In the genomic region with DNA sequence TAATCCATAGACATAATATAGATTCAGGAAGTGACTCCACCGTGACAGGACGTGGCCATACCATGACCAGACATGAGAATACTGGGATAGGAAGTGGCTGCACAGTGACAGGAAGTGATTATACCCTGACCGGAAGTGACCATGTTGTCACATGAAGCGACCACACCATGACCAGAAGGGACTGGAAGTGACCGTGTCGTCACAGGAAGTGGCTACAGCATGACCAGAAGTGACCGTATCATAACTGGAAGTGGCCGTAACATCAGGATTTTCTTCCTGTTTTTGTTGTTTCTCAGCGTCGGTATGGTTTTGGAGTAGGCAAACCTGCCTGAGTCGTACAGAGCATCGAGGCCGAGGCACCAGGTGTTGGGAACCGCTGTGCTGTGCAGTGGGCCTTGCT, we compare ENCODE assay signal across 12 mouse cellular contexts. TPM values are rescaled to one million over a fixed set of nuclear protein-coding genes. Genes with fewer than 3 reads are reported as not detected.
DNase-seq lines count a peak whose midpoint lies in the region; ATAC-seq and TF ChIP-seq lines count a peak whose summit lies in the region.
"Had no signal": no experiment of that assay in that cellular context is flagged by ENCODE, and none has a peak within 500 bp of the region (broad histone marks: within the 10 kb centered on the region; RNA-seq: fewer than 3 reads in every experiment).

No protein-coding gene starts in this region.

- H3K27me3 ChIP-seq in forebrain, postnatal 0 days (ENCODE audit: insufficient read depth, low read length), result no peaks in the 10 kb centered on the region
- H3K27me3 ChIP-seq in forebrain, embryonic 11.5 days (ENCODE audit: control insufficient read depth, insufficient read depth, low read length), result no peaks in the 10 kb centered on the region
- no peaks in the 10 kb centered on the region for H3K27me3 ChIP-seq in limb, embryonic 11.5 days (ENCODE audit: control insufficient read depth, insufficient read depth, low read length)
- H3K27me3 ChIP-seq in limb, embryonic 10.5 days (ENCODE audit: low read depth, poor library complexity, severe bottlenecking), result no peaks in the 10 kb centered on the region
- no peaks in the 10 kb centered on the region for H3K27me3 ChIP-seq in CH12.LX (replicated peaks)
- H3K27me3 ChIP-seq: embryonic facial prominence, embryonic 13.5 days had no signal

- no peak for TF ChIP-seq RAD21 in CH12.LX (IDR thresholded peaks at IDR 0.05; ENCODE audit: low read depth, low read length)

- WGBS in forebrain, postnatal 0 days, result 95% methylated on average over 14 of the region's 14 CpGs
- 94% methylated on average over 14 of the region's 14 CpGs for WGBS in forebrain, embryonic 11.5 days
- WGBS in limb, embryonic 11.5 days, result 93% methylated on average over 14 of the region's 14 CpGs
- WGBS in limb, embryonic 10.5 days, result 92% methylated on average over 14 of the region's 14 CpGs

- TF ChIP-seq EP300 in CH12.LX (IDR thresholded peaks at IDR 0.05; ENCODE audit: low read length), result no peak

- no peak overlapping the region for H3K27ac ChIP-seq in forebrain, postnatal 0 days (ENCODE audit: low read depth, low read length)
- no peak overlapping the region for H3K27ac ChIP-seq in forebrain, embryonic 11.5 days (ENCODE audit: low read depth, low read length)
- H3K27ac ChIP-seq in limb, embryonic 11.5 days (replicated peaks; ENCODE audit: low read depth, low read length), result no peak overlapping the region
- H3K27ac ChIP-seq in limb, embryonic 10.5 days, result no peak overlapping the region
- H3K27ac ChIP-seq in CH12.LX (ENCODE audit: insufficient read depth, low read depth), result no peak overlapping the region
- H3K27ac ChIP-seq: embryonic facial prominence, embryonic 13.5 days had no signal

- in situ Hi-C loops in CH12.LX (cut with MboI; ENCODE audit: low pct_ligation_motif_present, low pct_unique_long_range_greater_than_20kb, low sequenced_read_pairs), result no loop called here

- no peaks in the 10 kb centered on the region for H3K36me3 ChIP-seq in forebrain, postnatal 0 days (ENCODE audit: insufficient read depth)
- H3K36me3 ChIP-seq in forebrain, embryonic 11.5 days (ENCODE audit: control insufficient read depth, insufficient read depth, low read length), result no peaks in the 10 kb centered on the region
- no peaks in the 10 kb centered on the region; the same call in 1 of the 2 replicates for H3K36me3 ChIP-seq in limb, embryonic 11.5 days (ENCODE audit: control insufficient read depth, insufficient read depth, low read length)
- H3K36me3 ChIP-seq in limb, embryonic 10.5 days, result 0 out of 2 replicates have a peak, but pooled peaks cover 2% of the 10 kb centered on the region
- H3K36me3 ChIP-seq in CH12.LX (replicated peaks in 1 of 2; ENCODE audit: control insufficient read depth in 1 of 2, insufficient read depth in 1 of 2, low read length in 1 of 2), result peaks cover 2 to 3% of the 10 kb centered on the region in 2 experiments
- H3K36me3 ChIP-seq: embryonic facial prominence, embryonic 13.5 days had no signal

- DNase-seq in forebrain, postnatal 0 days, result peak; percentile 10
- no peak for DNase-seq in forebrain, embryonic 11.5 days (ENCODE audit: low spot score)
- DNase-seq in limb, embryonic 11.5 days (ENCODE audit: low spot score), result peak; percentile 28
- no peak for DNase-seq in limb, embryonic 10.5 days (ENCODE audit: low spot score)
- DNase-seq in CH12.LX (ENCODE audit: extremely low read depth), result no peak
- peak; percentile 48 for DNase-seq in mesoderm, embryonic 11.5 days (ENCODE audit: low read depth, low spot score)
- no peak for DNase-seq in cerebellum, adult 11-12 months
- DNase-seq in frontal cortex, postnatal 14 days (ENCODE audit: low spot score in 2 of 2), result no peak

- TF ChIP-seq CTCF in forebrain, postnatal 0 days (IDR thresholded peaks at IDR 0.05; ENCODE audit: low read depth), result no peak
- TF ChIP-seq CTCF in CH12.LX (conservative IDR thresholded peaks at IDR 0.05 in 1 of 2, IDR thresholded peaks at IDR 0.05 in 1 of 2; ENCODE audit: low read depth in 2 of 2, low read length in 2 of 2), result no peak

- no peak overlapping the region for H3K4me2 ChIP-seq in forebrain, postnatal 0 days (ENCODE audit: low read depth)
- H3K4me2 ChIP-seq in forebrain, embryonic 11.5 days (ENCODE audit: low read depth, low read length, severe bottlenecking), result no peak overlapping the region
- no peak overlapping the region for H3K4me2 ChIP-seq in limb, embryonic 11.5 days (ENCODE audit: low read depth, severe bottlenecking)
- H3K4me2 ChIP-seq in CH12.LX (ENCODE audit: insufficient read depth, low read depth, poor library complexity, severe bottlenecking), result no peak overlapping the region
- H3K4me2 ChIP-seq: embryonic facial prominence, embryonic 13.5 days had no signal

- ATAC-seq in forebrain, postnatal 0 days, result no peak
- no peak for ATAC-seq in forebrain, embryonic 11.5 days (replicated peaks; ENCODE audit: low FRiP score)
- ATAC-seq in limb, embryonic 11.5 days (ENCODE audit: insufficient number of reproducible peaks, low FRiP score, low TSS enrichment, low read depth), result no peak
- ATAC-seq: activated CD4-positive, CD25-positive, alpha-beta regulatory T cell, adult 4 months had no signal

- H3K9ac ChIP-seq in forebrain, postnatal 0 days, result no peak overlapping the region
- H3K9ac ChIP-seq in forebrain, embryonic 11.5 days (ENCODE audit: low read length), result no peak overlapping the region
- H3K9ac ChIP-seq in limb, embryonic 11.5 days (ENCODE audit: low read length), result no peak overlapping the region
- H3K9ac ChIP-seq in CH12.LX (ENCODE audit: insufficient read depth, low read depth), result no peak overlapping the region
- H3K9ac ChIP-seq: embryonic facial prominence, embryonic 13.5 days had no signal

- no peak for TF ChIP-seq POLR2A in CH12.LX (IDR thresholded peaks at IDR 0.05; ENCODE audit: low read depth, low read length)

- no peaks in the 10 kb centered on the region for H3K4me1 ChIP-seq in forebrain, postnatal 0 days (ENCODE audit: insufficient read depth)
- H3K4me1 ChIP-seq in forebrain, embryonic 11.5 days (replicated peaks; ENCODE audit: control insufficient read depth, insufficient read depth, low read length), result no peaks in the 10 kb centered on the region
- H3K4me1 ChIP-seq in limb, embryonic 11.5 days (ENCODE audit: control insufficient read depth, insufficient read depth, low read length), result no peaks in the 10 kb centered on the region
- peaks cover 7% of the 10 kb centered on the region for H3K4me1 ChIP-seq in limb, embryonic 10.5 days
- H3K4me1 ChIP-seq in CH12.LX (ENCODE audit: control insufficient read depth in 1 of 2, insufficient read depth in 2 of 2), result peaks cover 0 to 6% of the 10 kb centered on the region in 2 experiments; a peak in 2 of 4 replicates

- H3K9me3 ChIP-seq in forebrain, postnatal 0 days (ENCODE audit: low read length), result no peaks in the 10 kb centered on the region
- no peaks in the 10 kb centered on the region for H3K9me3 ChIP-seq in forebrain, embryonic 11.5 days (ENCODE audit: control insufficient read depth, low read length)
- H3K9me3 ChIP-seq in limb, embryonic 11.5 days (ENCODE audit: control insufficient read depth, low read length), result no peaks in the 10 kb centered on the region
- H3K9me3 ChIP-seq in limb, embryonic 10.5 days (replicated peaks), result no peaks in the 10 kb centered on the region
- peaks cover 2% of the 10 kb centered on the region for H3K9me3 ChIP-seq in CH12.LX (replicated peaks; ENCODE audit: low read length)
- H3K9me3 ChIP-seq: embryonic facial prominence, embryonic 13.5 days had no signal

- H3K79me2 ChIP-seq in CH12.LX (replicated peaks; ENCODE audit: control insufficient read depth, extremely low read depth, insufficient read depth, poor library complexity, severe bottlenecking), result no peaks in the 10 kb centered on the region

- H3K4me3 ChIP-seq in forebrain, postnatal 0 days (ENCODE audit: low read depth, low read length), result no peak overlapping the region
- no peak overlapping the region for H3K4me3 ChIP-seq in forebrain, embryonic 11.5 days (ENCODE audit: low read depth, low read length)
- H3K4me3 ChIP-seq in limb, embryonic 11.5 days (ENCODE audit: low read depth, low read length), result no peak overlapping the region
- H3K4me3 ChIP-seq in limb, embryonic 10.5 days, result no peak overlapping the region
- H3K4me3 ChIP-seq in CH12.LX (replicated peaks in 1 of 3; ENCODE audit: low read depth in 2 of 3, low read length in 2 of 3, poor library complexity in 1 of 3), result no peak overlapping the region
- H3K4me3 ChIP-seq: embryonic facial prominence, embryonic 13.5 days had no signal

- dilution Hi-C loops in CH12.LX (cut with MboI; ENCODE audit: extremely low pct_ligation_motif_present, extremely low pct_unique_long_range_greater_than_20kb, low sequenced_read_pairs), result no loop called here

TF ChIP-seq in CH12.LX, 34 proteins besides CTCF, POLR2A, EP300 and RAD21:
- no peak for TF ChIP-seq NRF1 (IDR thresholded peaks at IDR 0.05; ENCODE audit: low read depth, low read length)
- 0 out of 2 replicates have a peak, but pooled peaks have one; percentile 37 for TF ChIP-seq ELF1 (IDR thresholded peaks at IDR 0.05; ENCODE audit: low read depth, low read length)

RNA-seq across cellular contexts. Expression of a gene that starts 37.0 kb away (rescaled TPM):
- total RNA-seq in forebrain, postnatal 0 days (2014; rRNA removed), result 103 and 133 TPM in 2 replicates
- 29.8 and 37.2 TPM in 2 replicates for polyA plus RNA-seq in forebrain, postnatal 0 days (2015; fragmentation: Nextera tagmentation; extraction: Ambion mirVana)
- 101 and 106 TPM in 2 replicates for polyA plus RNA-seq in forebrain, embryonic 11.5 days (2014; fragmentation: Nextera tagmentation; extraction: Ambion mirVana)
- polyA plus RNA-seq in limb, embryonic 11.5 days (2014; fragmentation: Nextera tagmentation; extraction: Ambion mirVana), result 73.6 and 73.7 TPM in 2 replicates
- polyA plus RNA-seq in limb, embryonic 10.5 days (2016; fragmentation: Nextera tagmentation; extraction: Ambion mirVana), result 58.4 and 65.6 TPM in 2 replicates
- total RNA-seq in CH12.LX (2012; rRNA removed), result 52.9 and 61.0 TPM in 2 replicates
- total RNA-seq in CH12.LX (2014; rRNA removed), result 90.2 and 97.5 TPM in 2 replicates
- polyA plus RNA-seq in CH12.LX (2012; ENCODE audit: insufficient read length, low read depth), result 62.7 and 75.4 TPM in 2 replicates

RNA-seq across cellular contexts. Expression of a gene that starts 38.1 kb away (rescaled TPM):
- not detected in 2 replicates for total RNA-seq in forebrain, postnatal 0 days (2014; rRNA removed)
- polyA plus RNA-seq in forebrain, postnatal 0 days (2015; fragmentation: Nextera tagmentation; extraction: Ambion mirVana), result not detected in 2 replicates
- not detected in 2 replicates for polyA plus RNA-seq in forebrain, embryonic 11.5 days (2014; fragmentation: Nextera tagmentation; extraction: Ambion mirVana)
- not detected in 2 replicates for polyA plus RNA-seq in limb, embryonic 11.5 days (2014; fragmentation: Nextera tagmentation; extraction: Ambion mirVana)
- not detected in 2 replicates for polyA plus RNA-seq in limb, embryonic 10.5 days (2016; fragmentation: Nextera tagmentation; extraction: Ambion mirVana)
- total RNA-seq in CH12.LX (2012; rRNA removed) (not detected in 2 replicates), CH12.LX (2014; rRNA removed) (not detected in 2 replicates)
- polyA plus RNA-seq in CH12.LX (2012; ENCODE audit: insufficient read length, low read depth), result not detected in 2 replicates
- total RNA-seq: hematopoietic stem cell, adult 5-6 weeks had no signal
- polyA plus RNA-seq: activated CD4-positive, CD25-positive, alpha-beta regulatory T cell, adult 4 months; embryonic facial prominence, embryonic 13.5 days; lung, embryonic 16.5 days had no signal

Comparison
In these comparisons a context has a peak if more than half of its experiments do, and no peak if none do; other contexts are left out.
1. DNase-seq: peak in forebrain, postnatal 0 days (single experiment), limb, embryonic 11.5 days (single experiment) and mesoderm, embryonic 11.5 days (single experiment); none in forebrain, embryonic 11.5 days (single experiment), limb, embryonic 10.5 days (single experiment), CH12.LX (single experiment), cerebellum, adult 11-12 months (single experiment) and frontal cortex, postnatal 14 days (0 of 2).